Mouse (Mus musculus) forebrain, embryonic 14.5 days (tissue): ENCODE results near the gene Pcbp1. TPM values are rescaled to one million over a fixed set of nuclear protein-coding genes. Genes with fewer than 3 reads are reported as not detected.
A peak's percentile ranks its signal among the peaks of the same experiment; 100 is the strongest.

Experiments
- ATAC-seq: fragments of 200-750 bp; cut with Nextera tagmentation; 2 replicates; pipeline ENCODE4 v1.8.0; 2017; ENCODE audit warnings: mild to moderate bottlenecking, moderate library complexity
- DNase-seq: peaks from one replicate; pipeline ENCODE4 v3.0.0-alpha.2; 2015; ENCODE audit warnings: low spot score
- H3K27ac ChIP-seq: fragments of 300-500 bp; sonication (generic); 2 replicates; pipeline ENCODE4 v1.5.1; 2014; ENCODE audit warnings: low read depth, mild to moderate bottlenecking, control low read depth, low read length, moderate library complexity
- H3K27me3 ChIP-seq: fragments of 300-500 bp; sonication (generic); replicated peaks from 2 replicates; pipeline ENCODE4 v1.6.1; 2014; ENCODE audit warnings: low read length, control low read depth, mixed read lengths; ENCODE audit not compliant: control insufficient read depth, insufficient read depth
- H3K36me3 ChIP-seq: fragments of 300-500 bp; sonication (generic); 2 replicates; pipeline ENCODE4 v1.6.1; 2014; ENCODE audit warnings: low read length, control low read depth; ENCODE audit not compliant: control insufficient read depth, insufficient read depth
- H3K4me1 ChIP-seq: fragments of 300-500 bp; sonication (generic); 2 replicates; pipeline ENCODE4 v1.6.1; 2014; ENCODE audit warnings: antibody characterized with exemption, low read length, control low read depth; ENCODE audit not compliant: control insufficient read depth, insufficient read depth
- H3K4me2 ChIP-seq: fragments of 300-500 bp; sonication (generic); 2 replicates; pipeline ENCODE4 v1.6.1; 2014; ENCODE audit warnings: mild to moderate bottlenecking, control low read depth, low read length
- H3K4me3 ChIP-seq: fragments of 300-500 bp; sonication (generic); 2 replicates; pipeline ENCODE4 v1.5.1; 2014; ENCODE audit warnings: low read depth, low read length, control low read depth
- H3K9ac ChIP-seq: fragments of 300-500 bp; sonication (generic); 2 replicates; pipeline ENCODE4 v1.6.1; 2014; ENCODE audit warnings: mild to moderate bottlenecking, low read length, control low read depth, moderate library complexity
- H3K9me3 ChIP-seq: fragments of 300-500 bp; sonication (generic); replicated peaks from 2 replicates; pipeline ENCODE4 v1.6.1; 2016; ENCODE audit warnings: low read length, control low read depth, mixed read lengths; ENCODE audit not compliant: control insufficient read depth
- WGBS: fragments of 180-500 bp; shearing (Covaris S2); extraction: QIAGEN DNeasy Blood & Tissue Kit; methylation state at CpG from one replicate; pipeline ENCODE4 v1.1.7; 2014; 5-methylcytosine and 5-hydroxymethylcytosine counted together
- polyA plus RNA-seq: library from polyadenylated mRNA; unstranded; fragments of >200 nt; fragmentation: Nextera tagmentation; extraction: Ambion mirVana; gene quantifications from 2 replicates; pipeline ENCODE4 v1.2.1, GENCODE M21; 2014

Pcbp1 gene
- polyA plus RNA-seq, 1 experiment from 2014 or later = 176 TPM

DNA sequence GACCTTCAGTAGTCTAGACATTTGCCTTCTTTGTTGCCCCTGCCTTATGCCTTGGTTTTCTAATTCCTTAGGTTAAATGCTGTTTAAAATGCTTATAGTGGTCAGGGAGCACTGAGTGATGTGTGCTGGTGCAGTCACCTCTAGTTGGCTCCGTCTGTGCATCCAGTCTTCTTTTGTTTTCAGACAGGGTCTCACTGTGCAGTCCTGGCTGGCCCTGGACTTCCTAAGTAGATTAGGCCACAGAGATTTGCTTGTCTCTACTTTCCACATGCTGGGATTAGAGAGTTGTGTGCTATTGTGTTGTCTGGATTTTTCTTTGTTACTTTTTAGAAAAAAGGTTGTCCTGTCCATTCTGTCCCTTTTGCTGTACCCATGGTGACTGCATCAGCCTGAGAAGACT is 24.5 kb upstream of the Pcbp1 start:
- Histone ChIP-seq H3K36me3 (peaks cover 66% of the 10 kb centered on the region), H3K9me3 (no peaks in the 10 kb centered on the region), H3K27ac (no peak overlapping the region), H3K4me1 (no peaks in the 10 kb centered on the region), H3K4me3 (no peak overlapping the region), H3K27me3 (no peaks in the 10 kb centered on the region), H3K9ac (no peak overlapping the region), H3K4me2 (no peak overlapping the region)
- ATAC-seq = no peak
- no peak for DNase-seq
- WGBS = 33% methylated on average over 1 of the region's 1 CpGs

DNA sequence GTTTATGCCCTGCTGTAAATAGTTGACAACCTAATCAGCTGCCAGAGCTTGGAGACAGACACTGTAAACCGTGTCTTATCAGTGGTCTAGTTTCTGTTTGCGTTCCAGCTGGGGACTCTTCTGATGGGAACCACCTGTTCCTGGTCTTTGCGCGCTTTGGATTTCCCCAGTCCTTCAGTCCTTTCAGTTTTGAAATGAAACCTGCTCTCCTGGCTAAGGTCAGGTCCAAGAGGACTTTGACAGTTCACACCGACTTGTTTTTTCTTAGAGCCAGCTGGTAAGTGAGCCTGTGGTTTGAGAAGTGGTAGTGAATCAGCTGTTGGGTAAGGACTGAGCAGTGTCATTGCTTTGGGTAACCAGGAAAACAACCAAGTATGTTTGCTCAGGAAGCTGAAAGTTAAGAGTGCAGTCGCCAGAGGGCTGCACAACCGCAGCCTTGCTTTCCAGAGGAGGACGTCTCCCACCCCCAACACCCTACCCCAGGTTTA is 21.8 kb upstream of the Pcbp1 start:
- no peaks in the 10 kb centered on the region for H3K9me3 ChIP-seq
- H3K9ac ChIP-seq = no peak overlapping the region
- no peak overlapping the region for H3K4me2 ChIP-seq
- ATAC-seq (no peak), DNase-seq (no peak)
- peaks cover 74% of the 10 kb centered on the region for H3K36me3 ChIP-seq
- no peaks in the 10 kb centered on the region for H3K4me1 ChIP-seq
- no peak overlapping the region for H3K27ac ChIP-seq
- H3K4me3 ChIP-seq = no peak overlapping the region
- no peaks in the 10 kb centered on the region for H3K27me3 ChIP-seq
- 92% methylated on average over 8 of the region's 8 CpGs for WGBS

GRCm38 (mm10) chr6:86547228-86547755 is 21.2 kb upstream of the Pcbp1 start:
- peaks cover 73% of the 10 kb centered on the region for H3K36me3 ChIP-seq
- DNase-seq = no peak
- H3K4me2 ChIP-seq = no peak overlapping the region
- H3K9me3 ChIP-seq = no peaks in the 10 kb centered on the region
- ATAC-seq = no peak
- 97% methylated on average over 1 of the region's 1 CpGs for WGBS
- no peaks in the 10 kb centered on the region for H3K27me3 ChIP-seq
- no peak overlapping the region for H3K27ac ChIP-seq
- H3K4me1 ChIP-seq = no peaks in the 10 kb centered on the region
- H3K9ac ChIP-seq = no peak overlapping the region
- no peak overlapping the region for H3K4me3 ChIP-seq

DNA sequence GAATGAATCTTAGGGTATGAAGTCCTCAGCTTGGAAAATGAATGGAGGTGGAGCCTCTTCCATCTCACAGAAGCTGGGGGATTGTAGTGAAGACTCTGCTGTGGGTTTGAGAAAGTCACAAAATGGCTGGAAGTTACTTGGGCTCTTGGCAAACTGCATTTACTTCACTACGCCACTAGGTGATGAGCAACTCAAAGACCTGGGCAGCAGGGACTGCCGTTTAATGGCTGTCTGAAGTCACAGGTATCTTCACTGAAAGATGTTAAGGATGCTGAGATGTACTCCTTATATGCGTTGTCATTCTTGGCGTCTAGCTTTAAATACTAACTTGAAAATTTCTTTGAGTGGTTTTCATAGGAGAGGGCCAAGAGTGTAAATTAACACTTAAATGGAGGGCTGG is 19.1 kb upstream of the Pcbp1 start:
- DNase-seq (peak; percentile 70), ATAC-seq (no peak)
- WGBS = 58% methylated on average over 4 of the region's 4 CpGs
- no peak overlapping the region for H3K27ac ChIP-seq
- no peak overlapping the region for H3K9ac ChIP-seq
- H3K4me1 ChIP-seq = no peaks in the 10 kb centered on the region
- H3K4me2 ChIP-seq = no peak overlapping the region
- H3K27me3 ChIP-seq = no peaks in the 10 kb centered on the region
- no peak overlapping the region for H3K4me3 ChIP-seq
- no peaks in the 10 kb centered on the region for H3K9me3 ChIP-seq
- H3K36me3 ChIP-seq = peaks cover 70% of the 10 kb centered on the region

DNA sequence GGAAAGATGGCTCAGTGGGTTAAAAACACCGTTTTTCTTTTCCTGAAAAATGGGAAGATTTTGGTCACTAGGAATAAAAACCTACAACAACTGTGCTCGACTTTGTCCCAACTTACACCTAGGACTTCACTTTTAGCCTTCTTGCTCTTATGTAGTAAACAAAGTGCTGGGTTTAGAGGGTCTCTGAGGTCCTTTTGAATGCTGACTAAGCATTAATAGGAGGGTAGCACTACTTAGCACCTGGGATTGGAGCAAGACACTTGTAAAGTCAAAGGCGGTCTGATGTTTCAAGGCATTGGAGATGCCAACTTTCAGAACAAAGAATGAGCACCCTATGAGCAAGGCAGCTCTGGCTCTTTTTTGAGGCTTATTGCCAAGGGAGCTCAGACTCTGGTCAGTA is 17.7 kb upstream of the Pcbp1 start:
- Histone ChIP-seq H3K9ac (no peak overlapping the region), H3K4me3 (no peak overlapping the region), H3K4me2 (no peak overlapping the region), H3K36me3 (peaks cover 70% of the 10 kb centered on the region), H3K27ac (no peak overlapping the region), H3K9me3 (no peaks in the 10 kb centered on the region), H3K27me3 (no peaks in the 10 kb centered on the region), H3K4me1 (no peaks in the 10 kb centered on the region)
- WGBS = 93% methylated on average over 3 of the region's 3 CpGs
- no peak for ATAC-seq
- no peak for DNase-seq

- DNase-seq = no peak
These were observed 16.9 kb upstream of the Pcbp1 start for GRCm38 (mm10) chr6:86543060-86543459.

GRCm38 (mm10) chr6:86541650-86542049 is 15.5 kb upstream of the Pcbp1 start:
- Histone ChIP-seq H3K4me1 (no peaks in the 10 kb centered on the region), H3K27me3 (no peaks in the 10 kb centered on the region), H3K4me3 (no peak overlapping the region), H3K4me2 (no peak overlapping the region), H3K9ac (no peak overlapping the region), H3K9me3 (no peaks in the 10 kb centered on the region), H3K27ac (no peak overlapping the region), H3K36me3 (peaks cover 76% of the 10 kb centered on the region)
- no peak for ATAC-seq
- no peak for DNase-seq
- WGBS = 79% methylated on average over 2 of the region's 2 CpGs

More at GRCm38 (mm10) chr6:86543060-86543459, 16.9 kb upstream of the Pcbp1 start:
- Histone ChIP-seq H3K4me3 (no peak overlapping the region), H3K27ac (no peak overlapping the region), H3K9ac (no peak overlapping the region), H3K9me3 (no peaks in the 10 kb centered on the region), H3K4me1 (no peaks in the 10 kb centered on the region), H3K36me3 (peaks cover 73% of the 10 kb centered on the region), H3K27me3 (no peaks in the 10 kb centered on the region), H3K4me2 (no peak overlapping the region)
- no peak for ATAC-seq
- 97% methylated on average over 13 of the region's 13 CpGs for WGBS

DNA sequence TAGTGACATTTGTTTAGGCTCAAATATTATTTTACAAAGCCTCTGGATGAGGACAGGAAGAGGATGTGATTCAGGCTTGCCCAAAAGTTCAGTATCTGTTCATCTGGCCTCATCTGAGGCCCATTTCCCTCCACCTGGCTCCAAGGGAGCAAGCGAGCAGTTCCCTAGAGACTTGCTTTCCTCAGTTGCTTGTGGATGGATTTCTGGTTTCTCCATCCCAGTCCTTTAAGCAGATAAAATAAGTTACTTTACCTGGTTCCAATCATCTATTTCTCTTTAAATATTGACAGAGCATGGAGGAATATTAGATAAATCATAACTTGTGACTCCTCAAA is 2.3 kb upstream of the Pcbp1 start:
- H3K27me3 ChIP-seq = no peaks in the 10 kb centered on the region
- no peak overlapping the region for H3K4me3 ChIP-seq
- H3K27ac ChIP-seq = no peak overlapping the region
- peaks cover 24% of the 10 kb centered on the region for H3K36me3 ChIP-seq
- H3K4me1 ChIP-seq = peaks cover 12% of the 10 kb centered on the region
- no peak overlapping the region for H3K4me2 ChIP-seq
- WGBS = 80% methylated on average over 1 of the region's 1 CpGs
- DNase-seq = no peak
- ATAC-seq = no peak
- no peaks in the 10 kb centered on the region for H3K9me3 ChIP-seq
- H3K9ac ChIP-seq = no peak overlapping the region

- peaks cover 23% of the 10 kb centered on the region for H3K36me3 ChIP-seq
- H3K4me1 ChIP-seq = peaks cover 16% of the 10 kb centered on the region
- DNase-seq = no peak
- peak overlapping the region; percentile 86 for H3K4me2 ChIP-seq
- H3K4me3 ChIP-seq = peak overlapping the region; percentile 99
- WGBS = 65% methylated on average over 2 of the region's 4 CpGs
- H3K27me3 ChIP-seq = no peaks in the 10 kb centered on the region
- no peak for ATAC-seq
- no peaks in the 10 kb centered on the region for H3K9me3 ChIP-seq
- peak overlapping the region; percentile 91 for H3K9ac ChIP-seq
- peak overlapping the region; percentile 100 for H3K27ac ChIP-seq
These were observed 1.8 kb upstream of the Pcbp1 start for GRCm38 (mm10) chr6:86527766-86528450.
